Mouse (Mus musculus) intestine, embryonic 14.5 days (tissue): ENCODE results near the gene Mrps21. TPM values are rescaled to one million over a fixed set of nuclear protein-coding genes. Genes with fewer than 3 reads are reported as not detected.
"Not testable (repeated sequence)": the region's sequence is repeated elsewhere in the genome, so short reads cannot be mapped to it uniquely, and the experiment has no call there.

Experiments used
- ATAC-seq: fragments of 200-750 bp; cut with Nextera tagmentation; replicated peaks from 2 replicates; pipeline ENCODE4 v1.8.0; 2017; ENCODE audit warnings: low read depth, moderate number of reproducible peaks, moderate TSS enrichment, moderate library complexity; ENCODE audit not compliant: low FRiP score, low TSS enrichment
- DNase-seq: peaks from one replicate; pipeline ENCODE4 v3.0.0-alpha.2; 2018; ENCODE audit warnings: low spot score
- H3K27ac ChIP-seq: fragments of 300-500 bp; sonication (generic); 2 replicates; pipeline ENCODE4 v1.5.1; 2014; ENCODE audit warnings: low read depth, mild to moderate bottlenecking, control low read depth
- H3K27me3 ChIP-seq: fragments of 300-500 bp; sonication (generic); replicated peaks from 2 replicates; pipeline ENCODE4 v1.6.1; 2014; ENCODE audit warnings: low read length, control low read depth; ENCODE audit not compliant: control insufficient read depth, insufficient read depth
- H3K36me3 ChIP-seq: fragments of 300-500 bp; sonication (generic); 2 replicates; pipeline ENCODE4 v1.6.1; 2014; ENCODE audit warnings: low read length, control low read depth; ENCODE audit not compliant: control insufficient read depth, insufficient read depth
- H3K4me1 ChIP-seq: fragments of 300-500 bp; sonication (generic); replicated peaks from 2 replicates; pipeline ENCODE4 v1.6.1; 2014; ENCODE audit warnings: low read length, control low read depth, mixed read lengths; ENCODE audit not compliant: control insufficient read depth, insufficient read depth
- H3K4me2 ChIP-seq: fragments of 300-500 bp; sonication (generic); 2 replicates; pipeline ENCODE4 v1.6.1; 2014; ENCODE audit warnings: low read length
- H3K4me3 ChIP-seq: fragments of 300-500 bp; sonication (generic); 2 replicates; pipeline ENCODE4 v1.5.1; 2014; ENCODE audit warnings: low read depth, low read length, control low read depth, mixed read lengths
- H3K9ac ChIP-seq: fragments of 300-500 bp; sonication (generic); 2 replicates; pipeline ENCODE4 v1.6.1; 2014; ENCODE audit warnings: mild to moderate bottlenecking, low read length
- H3K9me3 ChIP-seq: fragments of 300-500 bp; sonication (generic); 2 replicates; pipeline ENCODE4 v1.6.1; 2016; ENCODE audit warnings: low read length, control low read depth; ENCODE audit not compliant: control insufficient read depth
- WGBS: fragments of 180-500 bp; shearing (Covaris S2); extraction: QIAGEN DNeasy Blood & Tissue Kit; methylation state at CpG from one replicate; pipeline ENCODE4 v1.1.7; 2014; 5-methylcytosine and 5-hydroxymethylcytosine counted together
- polyA plus RNA-seq: library from polyadenylated mRNA; unstranded; fragments of >200 nt; fragmentation: Nextera tagmentation; extraction: Ambion mirVana; gene quantifications from 2 replicates; pipeline ENCODE4 v1.2.1, GENCODE M21; 2014

Gene Mrps21
- polyA plus RNA-seq, result 342 and 343 TPM in 2 replicates

GRCm38 (mm10) chr3:95871392-95871867, at the start of gene Mrps21:
Gene Mrps21, minus strand, starts transcription at chr3:95871519.
- H3K4me1 ChIP-seq, result peaks cover 12% of the 10 kb centered on the region
- peak within 1 kb of the TSS; percentile 80 for H3K4me3 ChIP-seq
- peak within 1 kb of the TSS; percentile 83 for H3K27ac ChIP-seq
- no peaks in the 10 kb centered on the region for H3K27me3 ChIP-seq
- WGBS, result under 1% methylated on average over 33 of the region's 33 CpGs
- H3K9ac ChIP-seq, result peak within 1 kb of the TSS; percentile 82
- no peaks in the 10 kb centered on the region for H3K9me3 ChIP-seq
- H3K36me3 ChIP-seq, result peaks cover 25% of the 10 kb centered on the region
- DNase-seq (peak; percentile 91), ATAC-seq (peak; percentile 92)
- H3K4me2 ChIP-seq, result peak within 1 kb of the TSS; percentile 80

GRCm38 (mm10) chr3:95920532-95920931, 49.2 kb upstream of the Mrps21 start:
- H3K4me2 ChIP-seq, H3K9me3 ChIP-seq, H3K27me3 ChIP-seq, ATAC-seq, H3K4me1 ChIP-seq, H3K4me3 ChIP-seq, H3K36me3 ChIP-seq, H3K27ac ChIP-seq, DNase-seq, H3K9ac ChIP-seq: not testable (repeated sequence)
- whole genome bisulfite sequencing, result 62% methylated on average over 2 of the region's 2 CpGs

- H3K9me3 ChIP-seq, result no peaks in the 10 kb centered on the region
- 70% methylated on average over 7 of the region's 7 CpGs for WGBS
- H3K27me3 ChIP-seq, result no peaks in the 10 kb centered on the region
- H3K4me1 ChIP-seq, result no peaks in the 10 kb centered on the region
- H3K4me2 ChIP-seq, result no peak overlapping the region
- no peak overlapping the region for H3K27ac ChIP-seq
- no peak overlapping the region for H3K4me3 ChIP-seq
- H3K9ac ChIP-seq, result no peak overlapping the region
- no peaks in the 10 kb centered on the region for H3K36me3 ChIP-seq
- DNase-seq (no peak), ATAC-seq (no peak)
Measured at GRCm38 (mm10) chr3:95916760-95917159, 45.4 kb upstream of the Mrps21 start.

- no peaks in the 10 kb centered on the region for H3K9me3 ChIP-seq
- DNase-seq (no peak), ATAC-seq (no peak)
- 89% methylated on average over 4 of the region's 4 CpGs for WGBS
- H3K36me3 ChIP-seq, result no peaks in the 10 kb centered on the region
- no peak overlapping the region for H3K27ac ChIP-seq
- H3K9ac ChIP-seq, result no peak overlapping the region
- H3K4me3 ChIP-seq, result no peak overlapping the region
- no peaks in the 10 kb centered on the region for H3K4me1 ChIP-seq
- no peak overlapping the region for H3K4me2 ChIP-seq
- H3K27me3 ChIP-seq, result no peaks in the 10 kb centered on the region
Measured at GRCm38 (mm10) chr3:95914706-95915105, 43.4 kb upstream of the Mrps21 start.

- Histone ChIP-seq H3K9me3 (no peaks in the 10 kb centered on the region), H3K36me3 (no peaks in the 10 kb centered on the region), H3K27me3 (no peaks in the 10 kb centered on the region), H3K9ac (no peak overlapping the region), H3K4me1 (peaks cover 22% of the 10 kb centered on the region), H3K27ac (no peak overlapping the region), H3K4me3 (no peak overlapping the region), H3K4me2 (no peak overlapping the region)
- DNase-seq (no peak), ATAC-seq (no peak)
- 61% methylated on average over 4 of the region's 4 CpGs for WGBS
Measured at GRCm38 (mm10) chr3:95907613-95908012, 36.3 kb upstream of the Mrps21 start.

- H3K9ac ChIP-seq, result no peak overlapping the region
- H3K27ac ChIP-seq, result no peak overlapping the region
- peak overlapping the region; percentile 78 for H3K4me2 ChIP-seq
- under 1% methylated on average over 12 of the region's 12 CpGs for WGBS
- H3K9me3 ChIP-seq, result no peaks in the 10 kb centered on the region
- DNase-seq, result peak; percentile 77
- peak overlapping the region; percentile 13; the same call in 1 of the 2 replicates for H3K4me3 ChIP-seq
- H3K4me1 ChIP-seq, result peaks cover 22% of the 10 kb centered on the region
- H3K27me3 ChIP-seq, result no peaks in the 10 kb centered on the region
- ATAC-seq, result no peak
- no peaks in the 10 kb centered on the region for H3K36me3 ChIP-seq
Measured at GRCm38 (mm10) chr3:95906860-95907259, 35.5 kb upstream of the Mrps21 start.

- H3K27me3 ChIP-seq, result no peaks in the 10 kb centered on the region
- H3K36me3 ChIP-seq, result no peaks in the 10 kb centered on the region
- H3K9ac ChIP-seq, result no peak overlapping the region
- H3K4me1 ChIP-seq, result peaks cover 22% of the 10 kb centered on the region
- peak; percentile 82 for DNase-seq
- H3K4me2 ChIP-seq, result peak overlapping the region; percentile 78
- H3K4me3 ChIP-seq, result peak overlapping the region; percentile 36
- under 1% methylated on average over 12 of the region's 12 CpGs for WGBS
- H3K27ac ChIP-seq, result no peak overlapping the region
- no peaks in the 10 kb centered on the region for H3K9me3 ChIP-seq
- peak; percentile 33; the same call in 1 of the 2 replicates for ATAC-seq
Measured at GRCm38 (mm10) chr3:95905940-95906492, 34.7 kb upstream of the Mrps21 start.

GRCm38 (mm10) chr3:95905146-95905939, 34.0 kb upstream of the Mrps21 start:
- H3K4me3 ChIP-seq, result peak overlapping the region; percentile 36
- H3K36me3 ChIP-seq, result no peaks in the 10 kb centered on the region
- no peaks in the 10 kb centered on the region for H3K9me3 ChIP-seq
- peak overlapping the region; percentile 78 for H3K4me2 ChIP-seq
- peak; percentile 53 for ATAC-seq
- under 1% methylated on average over 18 of the region's 18 CpGs for WGBS
- DNase-seq, result peak; percentile 69
- H3K9ac ChIP-seq, result peak overlapping the region; percentile 14; the same call in 1 of the 2 replicates
- peaks cover 22% of the 10 kb centered on the region for H3K4me1 ChIP-seq
- H3K27me3 ChIP-seq, result no peaks in the 10 kb centered on the region
- H3K27ac ChIP-seq, result no peak overlapping the region
